Mouse (Mus musculus) 416B (cell line): ENCODE measurements around the gene Mpp2.

Source experiments
- DNase-seq: peaks from one replicate; pipeline ENCODE4 v3.0.0; 2011; ENCODE audit warnings: low read depth

Mpp2 gene

GRCm38 (mm10) chr11:102072729-102073128 is 15.6 kb downstream of the Mpp2 start:
- no peak for DNase-seq

- no peak for DNase-seq
Observed at GRCm38 (mm10) chr11:102070426-102070825, 17.9 kb downstream of the Mpp2 start.

GRCm38 (mm10) chr11:102069633-102070032 is 18.7 kb downstream of the Mpp2 start:
- no peak for DNase-seq

GRCm38 (mm10) chr11:102068969-102069368 is 19.3 kb downstream of the Mpp2 start:
- peak; percentile 58 for DNase-seq

GRCm38 (mm10) chr11:102063076-102063475 is 25.2 kb downstream of the Mpp2 start:
- DNase-seq = no peak

- DNase-seq = no peak
Observed at GRCm38 (mm10) chr11:102061941-102062473, 26.3 kb downstream of the Mpp2 start.

GRCm38 (mm10) chr11:102061236-102061940 is 26.9 kb downstream of the Mpp2 start:
- peak; percentile 64 for DNase-seq

- DNase-seq = peak; percentile 56
Observed at GRCm38 (mm10) chr11:102053847-102054246, 34.5 kb downstream of the Mpp2 start.

- DNase-seq = no peak
Observed at GRCm38 (mm10) chr11:102053183-102053582, 35.1 kb downstream of the Mpp2 start.

GRCm38 (mm10) chr11:102052697-102053096 is 35.6 kb downstream of the Mpp2 start:
- no peak for DNase-seq

- no peak for DNase-seq
Observed at GRCm38 (mm10) chr11:102051954-102052353, 36.4 kb downstream of the Mpp2 start.

- DNase-seq = no peak
Observed at GRCm38 (mm10) chr11:102051541-102051940, 36.8 kb downstream of the Mpp2 start.

GRCm38 (mm10) chr11:102049875-102050482 is 38.3 kb downstream of the Mpp2 start:
- DNase-seq = no peak

- no peak for DNase-seq
Observed at GRCm38 (mm10) chr11:102046607-102047006, 41.7 kb downstream of the Mpp2 start.

- no peak for DNase-seq
Observed at GRCm38 (mm10) chr11:102044691-102045212, 43.6 kb downstream of the Mpp2 start.

GRCm38 (mm10) chr11:102043381-102043780 is 44.9 kb downstream of the Mpp2 start:
- no peak for DNase-seq

- no peak for DNase-seq
Observed at GRCm38 (mm10) chr11:102042971-102043370, 45.3 kb downstream of the Mpp2 start.

- DNase-seq = peak; percentile 57
Observed at GRCm38 (mm10) chr11:102041350-102041949, 46.9 kb downstream of the Mpp2 start, which contains the start of gene Cd300lg. Cd300lg (plus strand) TSS chr11:102041509.

- DNase-seq = peak; percentile 31
Observed at GRCm38 (mm10) chr11:102040646-102041045, 47.7 kb downstream of the Mpp2 start.

- peak; percentile 94 for DNase-seq
Observed at GRCm38 (mm10) chr11:102040138-102040524, 48.2 kb downstream of the Mpp2 start.

- peak; percentile 59 for DNase-seq
Observed at GRCm38 (mm10) chr11:102039487-102040137, 48.7 kb downstream of the Mpp2 start.

GRCm38 (mm10) chr11:102037789-102038188 is 50.5 kb downstream of the Mpp2 start:
- DNase-seq = no peak
